Mouse (Mus musculus) bone marrow macrophage, adult 2 months (primary cell): Measurements from ENCODE around the gene Uvrag.

Experiments used
- CTCF ChIP-seq: IDR thresholded peaks from 2 replicates; pipeline ENCODE4 v1.5.1; 2012; ENCODE audit warnings: low read depth, mild to moderate bottlenecking, low read length, moderate library complexity
- POLR2A ChIP-seq: IDR thresholded peaks from 2 replicates; pipeline ENCODE4 v1.6.1; 2012; ENCODE audit warnings: mild to moderate bottlenecking, low read depth, low read length, borderline replicate concordance

DNA sequence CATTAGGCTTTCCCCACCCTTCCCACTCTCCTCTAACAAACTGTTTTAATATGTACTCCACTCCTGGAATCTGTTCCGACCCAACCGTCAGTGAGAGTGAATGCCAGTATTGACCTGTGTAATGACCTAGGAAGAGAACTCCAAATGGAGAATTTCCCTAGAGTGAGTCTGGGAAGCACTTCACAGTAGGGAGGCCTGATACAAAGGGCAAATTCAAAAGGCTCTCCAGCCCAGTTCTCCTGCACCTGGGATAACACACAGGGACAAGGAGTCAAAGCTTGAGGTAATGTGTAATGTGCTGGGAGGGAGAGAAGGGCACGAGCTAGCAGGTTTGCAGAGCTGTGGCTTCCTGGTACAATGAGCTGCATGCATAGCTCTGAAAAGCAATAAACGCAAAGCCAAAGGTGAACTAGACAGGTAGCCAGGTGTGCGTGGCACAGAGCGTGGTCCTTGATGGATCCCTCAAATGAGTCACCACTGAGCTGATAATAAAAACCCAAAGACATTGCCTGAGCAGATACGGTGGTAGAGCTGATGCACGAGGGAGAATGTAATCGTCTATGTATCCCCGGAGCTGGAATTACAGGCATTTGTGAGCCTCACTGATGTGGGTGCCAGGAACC, 213.9 kb downstream of the Uvrag start:
- TF ChIP-seq CTCF (no peak), POLR2A (no peak)
